Mouse (Mus musculus) B cell, adult (primary cell): Measurements from ENCODE around the gene Zdhhc3. TPM values are rescaled to one million over a fixed set of nuclear protein-coding genes. Genes with fewer than 3 reads are reported as not detected.

Experiments
- total RNA-seq: library from RNA; stranded (reverse); gene quantifications from 4 replicates; pipeline ENCODE4 v1.2.4, GENCODE M21; 2023; ENCODE audit not compliant: inconsistent age

The Zdhhc3 gene
- total RNA-seq: 38.7 to 46.7 TPM (median 43.4 TPM) in 4 replicates

GRCm38 (mm10) chr9:123112805-123113521 is at the start of gene Zdhhc3, which contains the start of gene Exosc7:
Gene Zdhhc3, minus strand, starts transcription at chr9:123113205.
Gene Exosc7, plus strand, starts transcription at chr9:123113215.

GRCm38 (mm10) chr9:123150241-123151020 is 37.4 kb upstream of the Zdhhc3 start, which contains the start of gene Clec3b:
Gene Clec3b, plus strand, starts transcription at chr9:123150946.

GRCm38 (mm10) chr9:123034426-123034825 is 78.6 kb downstream of the Zdhhc3 start, which contains the start of gene Tgm4:
Gene Tgm4, plus strand, starts transcription at chr9:123034726.

GRCm38 (mm10) chr9:123020995-123021631 is 91.9 kb downstream of the Zdhhc3 start, which contains the start of gene Tmem42:
Gene Tmem42, plus strand, starts transcription at chr9:123021326.

Other genes with a start within 250 kb of the Zdhhc3 start
- 120 to 148 TPM (median 132 TPM) in 4 replicates for gene Zfp445, start 247.2 kb downstream of the Zdhhc3 start, total RNA-seq
- gene Zkscan7, start 227.5 kb downstream of the Zdhhc3 start, total RNA-seq: 2.6 to 4.5 TPM (median 4.0 TPM) in 4 replicates
- 0.42 TPM in 1 of 4 replicates, not detected in the others for gene Zfp105, start 190.1 kb downstream of the Zdhhc3 start, total RNA-seq
- 40.3 to 49.8 TPM (median 45.0 TPM) in 4 replicates for gene 1110059G10Rik, start 162.2 kb downstream of the Zdhhc3 start, total RNA-seq
- gene Kif15, start 162.2 kb downstream of the Zdhhc3 start, total RNA-seq: 3.4 to 7.5 TPM (median 5.4 TPM) in 4 replicates
- 13.5 to 18.0 TPM (median 17.4 TPM) in 4 replicates for gene Tmem42, start 91.9 kb downstream of the Zdhhc3 start, total RNA-seq
- 0.54 TPM in 1 of 4 replicates, not detected in the others for gene Tgm4, start 78.5 kb downstream of the Zdhhc3 start, total RNA-seq
- gene Exosc7, start within 50 bp of the Zdhhc3 start, total RNA-seq: 34.0 to 45.3 TPM (median 37.9 TPM) in 4 replicates
- gene Clec3b, start 37.7 kb upstream of the Zdhhc3 start, total RNA-seq: 0.58 to 1.3 TPM (median 0.87 TPM) in 3 of 4 replicates, not detected in the other
- gene Cdcp1, start 102.8 kb upstream of the Zdhhc3 start, total RNA-seq: not detected in 4 replicates
- 0.39 TPM in 1 of 4 replicates, not detected in the others for gene Tmem158, start 147.6 kb upstream of the Zdhhc3 start, total RNA-seq